Mouse (Mus musculus): ENCODE measurements at regions not wholly inside any gene's neighbourhood (a gene's known extent, or its start where the extent isn't known, plus 50 kb on each side); places are given as distances from the start of the nearest gene placed in this dataset.

- DNase-seq, result peak; percentile 44 to 52
These were observed 62.1 kb upstream of the Adgrl1 start for GRCm38 (mm10) chr8:83837637-83838378.

- DNase-seq, result no peak
These were observed 70.1 kb upstream of the Adgrl1 start for GRCm38 (mm10) chr8:83829851-83830250.

- DNase-seq, result peak in 1 of 2 experiments; percentile 15
These were observed 74.8 kb upstream of the Adgrl1 start for GRCm38 (mm10) chr8:83824925-83825680.

GRCm38 (mm10) chr8:83819086-83819485, 78.0 kb upstream of the Adgre5 start:
- DNase-seq, result no peak

- DNase-seq, result no peak
These were observed 69.5 kb upstream of the Adgre5 start for GRCm38 (mm10) chr8:83810651-83811050.

GRCm38 (mm10) chr8:83805612-83806011, 64.5 kb upstream of the Adgre5 start:
- no peak for DNase-seq

GRCm38 (mm10) chr8:83803312-83803711, 62.2 kb upstream of the Adgre5 start:
- DNase-seq, result peak; percentile 31 to 33

- peak in 1 of 2 experiments; percentile 10 for DNase-seq
These were observed 61.4 kb upstream of the Adgre5 start for GRCm38 (mm10) chr8:83802506-83802905.

GRCm38 (mm10) chr8:83799607-83799950, 58.5 kb upstream of the Adgre5 start:
- DNase-seq, result no peak

DNA sequence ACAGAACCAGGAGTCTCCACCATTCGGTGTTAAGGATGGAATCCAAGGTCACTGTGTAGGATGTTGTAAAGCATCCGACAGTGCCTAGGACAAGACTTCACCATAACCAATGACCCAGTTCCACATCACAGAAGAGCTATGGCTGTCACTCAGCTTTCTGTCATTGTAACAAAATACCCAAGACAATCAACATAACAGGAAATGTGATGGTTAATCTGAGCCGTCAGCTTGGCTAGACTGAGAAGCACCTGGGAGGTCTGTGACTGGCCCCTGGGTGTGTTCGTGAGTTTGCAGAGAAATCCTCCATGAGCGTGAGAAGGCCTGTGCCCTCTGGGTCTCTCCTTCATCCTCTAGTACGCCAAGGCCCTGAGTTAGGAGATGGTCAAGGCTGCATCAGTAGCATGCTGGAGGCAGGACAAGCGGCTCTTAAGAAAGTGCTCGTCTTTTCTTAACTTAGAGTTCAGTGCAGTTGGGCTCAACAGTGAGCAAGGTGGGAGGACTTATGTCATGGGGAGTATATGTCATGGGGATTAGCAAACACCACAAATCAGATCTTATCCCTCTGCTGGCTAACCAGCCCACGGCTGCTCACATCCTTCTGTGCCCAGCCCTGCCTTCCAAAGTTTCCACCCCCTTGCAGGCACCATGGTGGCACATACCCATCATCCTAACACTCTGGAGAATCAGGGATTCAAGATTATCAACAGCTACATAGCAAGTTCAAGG, 57.9 kb upstream of the Adgre5 start:
- DNase-seq, result no peak

DNA sequence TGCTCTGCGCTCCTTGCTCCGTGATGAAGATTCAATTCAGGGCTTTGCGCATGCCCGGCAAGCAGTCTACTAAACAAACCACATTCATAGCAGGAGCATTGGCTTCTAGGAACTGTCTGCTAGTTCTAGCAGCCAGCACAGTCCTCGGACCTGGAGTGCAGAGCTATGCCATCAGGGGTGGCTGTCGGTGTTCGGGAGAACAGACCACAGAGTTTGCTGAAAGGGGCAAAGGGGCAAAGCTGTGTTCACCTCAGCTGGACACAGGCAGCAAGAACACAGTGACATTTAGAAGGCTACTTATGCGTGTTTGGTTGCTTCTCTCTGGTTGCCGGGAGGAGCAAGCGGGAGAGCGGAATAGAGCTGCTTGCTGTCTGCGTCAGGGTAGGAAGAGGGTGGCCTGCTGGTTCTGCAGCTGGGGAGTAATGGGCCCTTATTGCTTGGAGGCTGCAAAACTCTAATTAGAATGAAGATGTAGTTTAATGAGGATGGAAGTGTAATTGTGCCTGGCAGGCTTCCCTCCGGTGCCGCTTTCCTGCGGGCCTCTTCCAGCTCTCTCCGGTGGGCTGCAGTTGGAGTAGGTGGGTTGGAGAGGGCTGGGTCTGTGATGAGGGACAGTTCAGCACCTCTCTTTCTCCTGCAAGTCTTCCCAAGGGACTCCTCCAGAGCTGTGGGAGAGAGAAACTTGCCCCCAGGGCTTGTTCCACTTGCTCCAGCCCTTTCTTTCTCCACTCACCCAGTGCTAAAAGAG, 52.5 kb upstream of the Adgre5 start:
- peak; percentile 28 to 45 for DNase-seq
